Mouse (Mus musculus): Measurements from ENCODE around the gene Slco3a1. TPM values are rescaled to one million over a fixed set of nuclear protein-coding genes. Genes with fewer than 3 reads are reported as not detected.

The Slco3a1 gene
- polyA plus RNA-seq, 2 experiments = 0.69 to 1.1 TPM

DNA sequence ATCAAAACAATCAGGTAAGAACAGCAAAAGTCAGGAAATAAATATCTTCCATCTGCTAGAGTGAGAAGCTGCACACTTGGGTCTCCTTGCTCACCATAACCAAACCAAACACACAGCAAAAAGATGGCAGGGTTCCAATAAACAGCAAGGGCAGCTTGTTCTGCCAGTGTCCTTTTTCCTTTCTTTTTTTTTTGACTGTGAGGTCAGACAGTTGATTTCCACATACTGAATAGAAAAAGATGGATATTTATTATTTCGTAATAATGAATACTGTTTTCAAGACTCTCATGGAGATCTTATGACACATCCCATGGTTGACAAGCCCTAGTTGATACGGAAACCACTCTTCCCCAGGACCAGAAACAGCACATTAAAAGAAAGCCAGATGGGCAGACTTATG, 274.2 kb downstream of the Slco3a1 start:
- no peak overlapping the region for H3K27ac ChIP-seq
- H3K9me3 ChIP-seq (ENCODE audit: control insufficient read depth, low read length) = no peaks in the 10 kb centered on the region
- no peak overlapping the region for H3K4me2 ChIP-seq (ENCODE audit: low read depth)
- no peak for ATAC-seq (ENCODE audit: insufficient read depth)
- no peaks in the 10 kb centered on the region for H3K4me1 ChIP-seq (replicated peaks; ENCODE audit: control insufficient read depth in 2 of 2, insufficient read depth in 2 of 2, low read length in 1 of 2)
- TF ChIP-seq CTCF (IDR thresholded peaks at IDR 0.05; ENCODE audit: low read depth) (no peak), EP300 (IDR thresholded peaks at IDR 0.05; ENCODE audit: low read depth) (no peak)
- H3K9ac ChIP-seq (replicated peaks) = no peak overlapping the region
- no peaks in the 10 kb centered on the region for H3K27me3 ChIP-seq (ENCODE audit: control insufficient read depth, insufficient read depth, low read length)
- 52% methylated on average over 2 of the region's 2 CpGs for WGBS (ENCODE audit: insufficient replicate concordance)
- no peaks in the 10 kb centered on the region for H3K36me3 ChIP-seq (replicated peaks; ENCODE audit: control insufficient read depth, insufficient read depth, low read depth)
- DNase-seq (ENCODE audit: low read depth in 3 of 3, low spot score in 3 of 3) = no peak
- no peak overlapping the region for H3K4me3 ChIP-seq (ENCODE audit: insufficient read depth in 1 of 2, low read depth in 2 of 2, low read length in 2 of 2)

DNA sequence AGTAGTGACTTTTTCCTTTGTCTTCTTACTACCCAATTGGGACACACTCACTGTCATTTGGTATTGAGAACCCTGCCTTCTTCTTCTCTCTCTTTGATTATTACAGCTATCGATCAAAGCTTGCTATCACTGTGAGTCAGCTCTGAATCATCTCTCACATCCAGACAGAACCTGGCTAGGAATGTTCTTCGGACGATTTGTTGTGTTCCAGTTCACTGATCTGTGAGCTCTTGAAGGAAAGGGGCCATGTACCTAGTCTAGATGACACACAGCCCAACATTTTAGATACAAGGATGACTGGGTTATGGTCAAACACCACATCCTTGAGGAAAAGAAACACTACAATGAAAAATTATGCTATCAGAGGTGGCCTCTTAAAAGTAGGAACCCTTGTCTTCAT, 275.2 kb downstream of the Slco3a1 start:
- H3K27ac ChIP-seq = no peak overlapping the region
- DNase-seq (ENCODE audit: low read depth in 3 of 3, low spot score in 3 of 3) (no peak), ATAC-seq (ENCODE audit: insufficient read depth) (no peak)
- no peak overlapping the region for H3K9ac ChIP-seq (replicated peaks)
- no peak overlapping the region for H3K4me3 ChIP-seq (ENCODE audit: insufficient read depth in 1 of 2, low read depth in 2 of 2, low read length in 2 of 2)
- H3K4me1 ChIP-seq (replicated peaks; ENCODE audit: control insufficient read depth in 2 of 2, insufficient read depth in 2 of 2, low read length in 1 of 2) = no peaks in the 10 kb centered on the region
- no peaks in the 10 kb centered on the region for H3K9me3 ChIP-seq (ENCODE audit: control insufficient read depth, low read length)
- H3K4me2 ChIP-seq (ENCODE audit: low read depth) = no peak overlapping the region
- 66% methylated on average over 3 of the region's 3 CpGs for WGBS (ENCODE audit: insufficient replicate concordance)
- no peaks in the 10 kb centered on the region for H3K27me3 ChIP-seq (ENCODE audit: control insufficient read depth, insufficient read depth, low read length)
- H3K36me3 ChIP-seq (replicated peaks; ENCODE audit: control insufficient read depth, insufficient read depth, low read depth) = no peaks in the 10 kb centered on the region
- TF ChIP-seq EP300 (IDR thresholded peaks at IDR 0.05; ENCODE audit: low read depth) (no peak), CTCF (IDR thresholded peaks at IDR 0.05; ENCODE audit: low read depth) (no peak)

DNA sequence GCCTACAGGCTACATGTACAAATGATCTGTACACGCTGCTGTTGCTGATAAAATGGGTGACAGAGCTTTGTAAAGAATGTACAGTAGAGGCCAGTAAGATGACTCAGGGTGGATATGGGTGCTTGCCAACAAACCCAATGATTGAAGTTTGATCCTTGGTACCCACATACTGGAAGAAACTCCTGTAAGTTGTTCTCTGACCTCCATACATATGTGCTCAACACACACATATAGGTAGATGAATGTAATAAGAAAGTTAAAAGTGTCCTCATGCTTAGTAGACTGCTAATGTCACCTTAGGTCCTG, 284.5 kb downstream of the Slco3a1 start:
- Histone ChIP-seq H3K9ac (replicated peaks) (no peak overlapping the region), H3K27me3 (ENCODE audit: control insufficient read depth, insufficient read depth, low read length) (no peaks in the 10 kb centered on the region), H3K27ac (no peak overlapping the region), H3K9me3 (ENCODE audit: control insufficient read depth, low read length) (no peaks in the 10 kb centered on the region), H3K4me3 (ENCODE audit: insufficient read depth in 1 of 2, low read depth in 2 of 2, low read length in 2 of 2) (no peak overlapping the region), H3K4me1 (replicated peaks; ENCODE audit: control insufficient read depth in 2 of 2, insufficient read depth in 2 of 2, low read length in 1 of 2) (no peaks in the 10 kb centered on the region), H3K36me3 (replicated peaks; ENCODE audit: control insufficient read depth, insufficient read depth, low read depth) (no peaks in the 10 kb centered on the region), H3K4me2 (ENCODE audit: low read depth) (no peak overlapping the region)
- no peak for ATAC-seq (ENCODE audit: insufficient read depth)
- no peak for DNase-seq (ENCODE audit: low read depth in 3 of 3, low spot score in 3 of 3)
- no peak for TF ChIP-seq EP300 (IDR thresholded peaks at IDR 0.05; ENCODE audit: low read depth)
- TF ChIP-seq CTCF (IDR thresholded peaks at IDR 0.05; ENCODE audit: low read depth) = no peak
- WGBS (ENCODE audit: insufficient replicate concordance) = 40% methylated on average over 1 of the region's 1 CpGs

DNA sequence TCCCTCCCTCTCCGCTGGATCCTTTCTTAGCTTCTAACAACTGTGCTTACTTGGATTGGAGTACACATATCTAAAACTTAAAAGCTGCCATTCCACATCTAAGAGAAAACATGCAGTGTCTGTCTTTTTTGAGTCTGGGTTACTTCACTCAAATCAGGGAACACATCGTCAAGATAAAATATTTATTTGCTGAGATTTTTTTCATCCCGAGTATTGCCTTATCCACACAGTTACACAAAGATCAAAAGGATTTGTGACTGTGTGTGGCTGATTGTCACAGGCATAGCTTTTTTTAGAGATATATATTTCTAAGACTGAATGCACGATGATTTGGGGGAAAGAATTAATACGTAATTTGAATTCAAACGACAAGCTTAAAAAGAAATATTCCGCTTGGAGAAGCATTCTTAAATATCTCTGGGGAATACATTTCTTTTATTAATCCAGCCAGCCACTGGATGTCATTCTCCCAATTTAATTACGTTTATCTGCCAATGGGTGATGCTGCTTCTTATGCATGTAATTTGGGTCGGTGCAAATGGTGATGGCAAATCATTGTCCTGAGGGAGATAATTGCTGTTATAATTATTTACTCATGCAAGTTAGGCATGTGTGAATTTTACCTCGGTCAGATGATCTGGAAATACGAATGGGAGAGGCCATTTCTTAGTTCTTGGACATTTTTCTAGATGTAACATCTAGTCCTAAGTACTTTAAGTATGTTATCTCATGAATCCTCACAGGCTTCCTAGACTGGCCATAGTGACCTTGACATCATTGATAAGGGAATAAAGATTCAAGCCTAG, 285.1 kb downstream of the Slco3a1 start:
- Histone ChIP-seq H3K36me3 (replicated peaks; ENCODE audit: control insufficient read depth, insufficient read depth, low read depth) (no peaks in the 10 kb centered on the region), H3K4me3 (ENCODE audit: insufficient read depth in 1 of 2, low read depth in 2 of 2, low read length in 2 of 2) (no peak overlapping the region), H3K27ac (no peak overlapping the region), H3K27me3 (ENCODE audit: control insufficient read depth, insufficient read depth, low read length) (no peaks in the 10 kb centered on the region), H3K4me2 (ENCODE audit: low read depth) (no peak overlapping the region), H3K9me3 (ENCODE audit: control insufficient read depth, low read length) (no peaks in the 10 kb centered on the region), H3K9ac (replicated peaks) (no peak overlapping the region), H3K4me1 (replicated peaks; ENCODE audit: control insufficient read depth in 2 of 2, insufficient read depth in 2 of 2, low read length in 1 of 2) (no peaks in the 10 kb centered on the region)
- no peak for DNase-seq (ENCODE audit: low read depth in 3 of 3, low spot score in 3 of 3)
- ATAC-seq (ENCODE audit: insufficient read depth) = no peak
- WGBS (ENCODE audit: insufficient replicate concordance) = 63% methylated on average over 11 of the region's 11 CpGs
- TF ChIP-seq CTCF (IDR thresholded peaks at IDR 0.05; ENCODE audit: low read depth) (no peak), EP300 (IDR thresholded peaks at IDR 0.05; ENCODE audit: low read depth) (no peak)

DNA sequence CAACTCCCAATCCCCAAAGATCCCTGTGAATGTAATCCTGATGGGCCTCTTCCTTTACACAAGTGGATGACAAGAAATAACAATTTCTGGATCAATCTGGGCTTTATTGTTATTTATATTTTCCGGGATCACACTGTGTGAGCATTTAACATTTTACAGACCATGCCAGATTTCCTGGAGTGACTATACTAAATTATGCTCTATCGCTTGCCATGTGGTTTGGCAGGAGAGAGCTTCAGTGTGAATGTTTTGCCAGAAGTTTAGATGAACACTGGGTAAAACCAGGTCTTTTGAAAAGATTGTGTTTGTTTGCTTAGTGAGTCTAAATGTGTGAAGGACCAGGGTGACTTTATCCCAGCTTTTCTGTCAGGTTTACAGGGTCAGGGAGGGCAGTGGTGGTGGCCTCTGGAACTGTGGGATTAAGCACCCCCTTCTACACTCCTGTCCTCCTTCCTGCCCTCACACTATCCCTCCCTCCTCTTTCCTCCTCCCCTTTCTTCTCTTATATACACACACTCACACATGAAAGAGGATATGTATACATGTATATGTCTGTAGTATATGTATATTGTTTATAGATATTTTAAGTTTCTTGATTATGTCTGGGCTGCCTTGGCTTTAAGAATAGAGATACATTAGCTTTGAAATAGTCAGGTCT, 287.9 kb downstream of the Slco3a1 start:
- Histone ChIP-seq H3K4me1 (replicated peaks; ENCODE audit: control insufficient read depth in 2 of 2, insufficient read depth in 2 of 2, low read length in 1 of 2) (no peaks in the 10 kb centered on the region), H3K9ac (replicated peaks) (no peak overlapping the region), H3K4me3 (ENCODE audit: insufficient read depth in 1 of 2, low read depth in 2 of 2, low read length in 2 of 2) (no peak overlapping the region), H3K4me2 (ENCODE audit: low read depth) (no peak overlapping the region), H3K27me3 (ENCODE audit: control insufficient read depth, insufficient read depth, low read length) (no peaks in the 10 kb centered on the region), H3K27ac (no peak overlapping the region), H3K9me3 (ENCODE audit: control insufficient read depth, low read length) (no peaks in the 10 kb centered on the region), H3K36me3 (replicated peaks; ENCODE audit: control insufficient read depth, insufficient read depth, low read depth) (no peaks in the 10 kb centered on the region)
- WGBS (ENCODE audit: insufficient replicate concordance) = 67% methylated on average over 2 of the region's 2 CpGs
- DNase-seq (ENCODE audit: low read depth in 3 of 3, low spot score in 3 of 3) = no peak
- no peak for ATAC-seq (ENCODE audit: insufficient read depth)
- TF ChIP-seq CTCF (IDR thresholded peaks at IDR 0.05; ENCODE audit: low read depth) = no peak
- TF ChIP-seq EP300 (IDR thresholded peaks at IDR 0.05; ENCODE audit: low read depth) = no peak
